Mouse (Mus musculus) hindbrain, embryonic 12.5 days (tissue): ENCODE results near the gene Gm4302. TPM values are rescaled to one million over a fixed set of nuclear protein-coding genes. Genes with fewer than 3 reads are reported as not detected.
"Not testable (repeated sequence)": the region's sequence is repeated elsewhere in the genome, so short reads cannot be mapped to it uniquely, and the experiment has no call there.

Source experiments
- ATAC-seq: fragments of 200-750 bp; cut with Nextera tagmentation; 2 replicates; pipeline ENCODE4 v1.8.0; 2017; ENCODE audit warnings: moderate TSS enrichment; ENCODE audit not compliant: low FRiP score
- H3K27ac ChIP-seq: fragments of 300-500 bp; sonication (generic); 2 replicates; pipeline ENCODE4 v1.5.1; 2016; ENCODE audit warnings: mild to moderate bottlenecking
- H3K27me3 ChIP-seq: fragments of 300-500 bp; sonication (generic); 2 replicates; pipeline ENCODE4 v1.6.1; 2016; ENCODE audit warnings: mild to moderate bottlenecking
- H3K36me3 ChIP-seq: fragments of 300-500 bp; sonication (generic); 2 replicates; pipeline ENCODE4 v1.6.1; 2016; ENCODE audit warnings: mild to moderate bottlenecking
- H3K4me1 ChIP-seq: fragments of 300-500 bp; sonication (generic); 2 replicates; pipeline ENCODE4 v1.6.1; 2016
- H3K4me2 ChIP-seq: fragments of 300-500 bp; sonication (generic); replicated peaks from 2 replicates; pipeline ENCODE4 v1.6.1; 2016; ENCODE audit warnings: mild to moderate bottlenecking
- H3K4me3 ChIP-seq: fragments of 300-500 bp; sonication (generic); 2 replicates; pipeline ENCODE4 v1.5.1; 2016; ENCODE audit warnings: mild to moderate bottlenecking
- H3K9ac ChIP-seq: fragments of 300-500 bp; sonication (generic); 2 replicates; pipeline ENCODE4 v1.6.1; 2016; ENCODE audit warnings: mild to moderate bottlenecking, moderate library complexity
- H3K9me3 ChIP-seq: fragments of 300-500 bp; sonication (generic); replicated peaks from 2 replicates; pipeline ENCODE4 v1.6.1; 2016; ENCODE audit warnings: mild to moderate bottlenecking
- WGBS: fragments of 180-500 bp; shearing (Covaris S2); methylation state at CpG from one replicate; pipeline ENCODE4 v1.1.7; 2016; 5-methylcytosine and 5-hydroxymethylcytosine counted together
- polyA plus RNA-seq: library from polyadenylated mRNA; unstranded; fragments of >200 nt; fragmentation: Nextera tagmentation; extraction: Ambion mirVana; gene quantifications from 2 replicates; pipeline ENCODE4 v1.2.1, GENCODE M21; 2016

The Gm4302 gene
- polyA plus RNA-seq = not detected in 2 replicates

- not testable (repeated sequence) for H3K36me3 ChIP-seq, H3K4me1 ChIP-seq, ATAC-seq, H3K27ac ChIP-seq, H3K4me2 ChIP-seq, H3K9ac ChIP-seq, H3K27me3 ChIP-seq, H3K9me3 ChIP-seq, H3K4me3 ChIP-seq
- no CpG with 5 or more reads among the region's 3 CpGs for WGBS
Observed at GRCm38 (mm10) chr10:100340536-100340935, at the start of gene Gm4302. Gene Gm4302, plus strand, starts transcription at chr10:100340836.

- 90% methylated on average over 2 of the region's 2 CpGs for WGBS
- no peak overlapping the region for H3K4me2 ChIP-seq
- H3K9ac ChIP-seq = no peak overlapping the region
- H3K27ac ChIP-seq = no peak overlapping the region
- no peak for ATAC-seq
- H3K4me1 ChIP-seq = no peaks in the 10 kb centered on the region
- H3K4me3 ChIP-seq = no peak overlapping the region
- no peaks in the 10 kb centered on the region for H3K9me3 ChIP-seq
- no peaks in the 10 kb centered on the region for H3K36me3 ChIP-seq
- H3K27me3 ChIP-seq = no peaks in the 10 kb centered on the region
Observed at GRCm38 (mm10) chr10:100296105-100296504, 44.5 kb upstream of the Gm4302 start.

- H3K4me3 ChIP-seq, ATAC-seq, H3K4me1 ChIP-seq, H3K36me3 ChIP-seq, H3K9me3 ChIP-seq, H3K27me3 ChIP-seq, H3K27ac ChIP-seq, H3K9ac ChIP-seq, H3K4me2 ChIP-seq: not testable (repeated sequence)
Observed at GRCm38 (mm10) chr10:100300106-100300505, 40.5 kb upstream of the Gm4302 start.

- H3K4me2 ChIP-seq, H3K9me3 ChIP-seq, ATAC-seq, H3K36me3 ChIP-seq, H3K27me3 ChIP-seq, H3K27ac ChIP-seq, H3K9ac ChIP-seq, H3K4me3 ChIP-seq, H3K4me1 ChIP-seq: not testable (repeated sequence)
- WGBS = no CpG with 5 or more reads among the region's 2 CpGs
Observed at GRCm38 (mm10) chr10:100335376-100335775, 5.3 kb upstream of the Gm4302 start, which contains the start of gene Gm4301. Gene Gm4301, plus strand, starts transcription at chr10:100335676.

GRCm38 (mm10) chr10:100345672-100346071, 5.0 kb downstream of the Gm4302 start, which contains the start of gene Gm4303:
Gene Gm4303, plus strand, starts transcription at chr10:100345972.
- H3K27ac ChIP-seq, H3K4me3 ChIP-seq, H3K9ac ChIP-seq, ATAC-seq, H3K36me3 ChIP-seq, H3K4me2 ChIP-seq, H3K4me1 ChIP-seq, H3K27me3 ChIP-seq, H3K9me3 ChIP-seq: not testable (repeated sequence)
- no CpG with 5 or more reads among the region's 3 CpGs for whole genome bisulfite sequencing

- WGBS = no CpG with 5 or more reads among the region's 3 CpGs
- not testable (repeated sequence) for H3K4me1 ChIP-seq, H3K9me3 ChIP-seq, H3K27ac ChIP-seq, H3K4me2 ChIP-seq, ATAC-seq, H3K9ac ChIP-seq, H3K36me3 ChIP-seq, H3K27me3 ChIP-seq, H3K4me3 ChIP-seq
Observed at GRCm38 (mm10) chr10:100350793-100351192, 10.2 kb downstream of the Gm4302 start, which contains the start of gene Gm4305. Gene Gm4305, plus strand, starts transcription at chr10:100351093.

GRCm38 (mm10) chr10:100356841-100357240, 16.2 kb downstream of the Gm4302 start:
- not testable (repeated sequence) for H3K27ac ChIP-seq, H3K27me3 ChIP-seq, ATAC-seq, H3K4me2 ChIP-seq, H3K4me3 ChIP-seq, H3K9ac ChIP-seq, H3K36me3 ChIP-seq, H3K9me3 ChIP-seq, H3K4me1 ChIP-seq
- 79% methylated on average over 2 of the region's 2 CpGs for WGBS

- not testable (repeated sequence) for H3K4me3 ChIP-seq, H3K9me3 ChIP-seq, ATAC-seq, H3K27me3 ChIP-seq, H3K27ac ChIP-seq, H3K9ac ChIP-seq, H3K36me3 ChIP-seq, H3K4me1 ChIP-seq, H3K4me2 ChIP-seq
- no CpG with 5 or more reads among the region's 3 CpGs for WGBS
Observed at GRCm38 (mm10) chr10:100361038-100361437, 20.4 kb downstream of the Gm4302 start, which contains the start of gene Gm4307. Gene Gm4307, plus strand, starts transcription at chr10:100361338.

GRCm38 (mm10) chr10:100382460-100382859, 41.8 kb downstream of the Gm4302 start, which contains the start of gene Gm4312:
Gene Gm4312, minus strand, starts transcription at chr10:100382560.
- not testable (repeated sequence) for H3K27me3 ChIP-seq, H3K9me3 ChIP-seq, H3K9ac ChIP-seq, H3K4me2 ChIP-seq, H3K4me1 ChIP-seq, H3K36me3 ChIP-seq, ATAC-seq, H3K4me3 ChIP-seq, H3K27ac ChIP-seq
- WGBS = no CpG with 5 or more reads among the region's 2 CpGs

Other genes with a start within 250 kb of the Gm4302 start
- not detected in 2 replicates for gene Gm4301, start 5.2 kb upstream of the Gm4302 start, polyA plus RNA-seq
- not detected in 2 replicates for gene Gm4303, start 5.1 kb downstream of the Gm4302 start, polyA plus RNA-seq
- gene Gm4305, start 10.3 kb downstream of the Gm4302 start, polyA plus RNA-seq = not detected in 2 replicates
- not detected in 2 replicates for gene Gm4307, start 20.5 kb downstream of the Gm4302 start, polyA plus RNA-seq
- not detected in 2 replicates for gene Gm4312, start 41.7 kb downstream of the Gm4302 start, polyA plus RNA-seq
- 19.2 and 20.4 TPM in 2 replicates for gene Tmtc3, start 146.5 kb downstream of the Gm4302 start, polyA plus RNA-seq
- 6.3 and 8.1 TPM in 2 replicates for gene Cep290, start 146.7 kb downstream of the Gm4302 start, polyA plus RNA-seq
- gene 4930430F08Rik, start 249.6 kb downstream of the Gm4302 start, polyA plus RNA-seq = 12.3 and 14.5 TPM in 2 replicates
- not detected in 2 replicates for gene 1700017N19Rik, start 249.6 kb downstream of the Gm4302 start, polyA plus RNA-seq